7 mouse cellular contexts compared by ENCODE assay signal in genomic region chr15:100421758-100422197, GRCm38 (mm10). TPM values are rescaled to one million over a fixed set of nuclear protein-coding genes. Genes with fewer than 3 reads are reported as not detected.
DNase-seq lines count a peak whose midpoint lies in the region; ATAC-seq and TF ChIP-seq lines count a peak whose summit lies in the region.
"Not testable (repeated sequence)": the region's sequence is repeated elsewhere in the genome, so short reads cannot be mapped to it uniquely, and the experiment has no call there.

TSS of gene Gm5475 (plus strand) at chr15:100422147.

- not testable (repeated sequence) for TF ChIP-seq POLR2A in cortical plate, adult 2 months (IDR thresholded peaks at IDR 0.05; ENCODE audit: extremely low read depth, insufficient read depth, low read length)

- H3K4me1 ChIP-seq in cortical plate, adult 2 months (ENCODE audit: control insufficient read depth, insufficient read depth, low read length), result peaks cover 10% of the 10 kb centered on the region
- H3K4me1 ChIP-seq in forebrain, embryonic 15.5 days, result peaks cover 32% of the 10 kb centered on the region
- H3K4me1 ChIP-seq in hindbrain, embryonic 11.5 days (replicated peaks; ENCODE audit: control insufficient read depth, insufficient read depth, low read length), result not testable (repeated sequence)
- peaks cover 49% of the 10 kb centered on the region for H3K4me1 ChIP-seq in limb, embryonic 12.5 days (replicated peaks)
- H3K4me1 ChIP-seq in lung, embryonic 15.5 days, result peaks cover 24% of the 10 kb centered on the region
- peaks cover 10% of the 10 kb centered on the region; the same call in 1 of the 2 replicates for H3K4me1 ChIP-seq in neural tube, embryonic 11.5 days (ENCODE audit: control insufficient read depth, insufficient read depth, low read length)

- peak within 1 kb of the TSS; percentile 91 for H3K4me2 ChIP-seq in forebrain, embryonic 15.5 days (replicated peaks)
- peak within 1 kb of the TSS; percentile 87 for H3K4me2 ChIP-seq in hindbrain, embryonic 11.5 days (replicated peaks; ENCODE audit: low read depth, low read length)
- peak within 1 kb of the TSS; percentile 93 for H3K4me2 ChIP-seq in limb, embryonic 12.5 days
- peak within 1 kb of the TSS; percentile 89 for H3K4me2 ChIP-seq in lung, embryonic 15.5 days
- H3K4me2 ChIP-seq in neural tube, embryonic 11.5 days (ENCODE audit: low read depth), result peak within 1 kb of the TSS; percentile 92

- peak within 1 kb of the TSS; percentile 43 for H3K27ac ChIP-seq in cortical plate, adult 2 months (ENCODE audit: insufficient read depth, low read length)
- H3K27ac ChIP-seq in forebrain, embryonic 15.5 days (replicated peaks); hindbrain, embryonic 11.5 days (ENCODE audit: low read depth, low read length); lung, embryonic 15.5 days: not testable (repeated sequence)
- 0 out of 2 replicates have a peak within 1 kb of the TSS, but pooled peaks have one; percentile 45 for H3K27ac ChIP-seq in limb, embryonic 12.5 days
- 0 out of 2 replicates have a peak within 1 kb of the TSS, but pooled peaks have one; percentile 10 for H3K27ac ChIP-seq in neural tube, embryonic 11.5 days (ENCODE audit: low read depth, low read length)

- H3K36me3 ChIP-seq in forebrain, embryonic 15.5 days; hindbrain, embryonic 11.5 days (ENCODE audit: control insufficient read depth, insufficient read depth, low read length); limb, embryonic 12.5 days; lung, embryonic 15.5 days; neural tube, embryonic 11.5 days (ENCODE audit: control insufficient read depth, insufficient read depth, low read length): not testable (repeated sequence)

- H3K27me3 ChIP-seq in forebrain, embryonic 15.5 days, result peaks cover 19% of the 10 kb centered on the region; the same call in 1 of the 2 replicates
- peaks cover 14% of the 10 kb centered on the region for H3K27me3 ChIP-seq in hindbrain, embryonic 11.5 days (ENCODE audit: control insufficient read depth, insufficient read depth, low read length)
- H3K27me3 ChIP-seq in limb, embryonic 12.5 days, result not testable (repeated sequence)
- H3K27me3 ChIP-seq in lung, embryonic 15.5 days, result peaks cover 26% of the 10 kb centered on the region
- H3K27me3 ChIP-seq in neural tube, embryonic 11.5 days (ENCODE audit: control insufficient read depth, insufficient read depth, low read length), result peaks cover 17% of the 10 kb centered on the region

- H3K9me3 ChIP-seq in forebrain, embryonic 15.5 days; hindbrain, embryonic 11.5 days (ENCODE audit: control insufficient read depth, low read length); limb, embryonic 12.5 days; lung, embryonic 15.5 days; neural tube, embryonic 11.5 days (ENCODE audit: control insufficient read depth, low read length): not testable (repeated sequence)

- peak within 1 kb of the TSS; percentile 96 for H3K4me3 ChIP-seq in cortical plate, adult 2 months (ENCODE audit: insufficient read depth, low read length)
- peak within 1 kb of the TSS; percentile 77 for H3K4me3 ChIP-seq in forebrain, embryonic 15.5 days
- peak within 1 kb of the TSS; percentile 98 for H3K4me3 ChIP-seq in hindbrain, embryonic 11.5 days (ENCODE audit: low read depth, low read length)
- H3K4me3 ChIP-seq in limb, embryonic 12.5 days (replicated peaks), result peak within 1 kb of the TSS; percentile 95
- H3K4me3 ChIP-seq in lung, embryonic 15.5 days, result peak within 1 kb of the TSS; percentile 76
- H3K4me3 ChIP-seq in neural tube, embryonic 11.5 days (ENCODE audit: low read depth, low read length), result peak within 1 kb of the TSS; percentile 98

- not testable (repeated sequence) for ATAC-seq in forebrain, embryonic 15.5 days (replicated peaks); hindbrain, embryonic 11.5 days (ENCODE audit: low FRiP score); limb, embryonic 12.5 days (ENCODE audit: insufficient number of reproducible peaks, insufficient read depth, low FRiP score, low TSS enrichment, low read depth); lung, embryonic 15.5 days (ENCODE audit: borderline replicate concordance, extremely low read depth, low FRiP score, low TSS enrichment); neural tube, embryonic 11.5 days (ENCODE audit: insufficient read depth, low FRiP score, low TSS enrichment)

- TF ChIP-seq CTCF in cortical plate, adult 2 months (IDR thresholded peaks at IDR 0.05; ENCODE audit: extremely low read depth, insufficient read depth, low read length), result not testable (repeated sequence)

- H3K9ac ChIP-seq in forebrain, embryonic 15.5 days (replicated peaks), result peak within 1 kb of the TSS; percentile 81
- peak within 1 kb of the TSS; percentile 92 for H3K9ac ChIP-seq in hindbrain, embryonic 11.5 days (ENCODE audit: low read depth, low read length)
- peak within 1 kb of the TSS; percentile 91 for H3K9ac ChIP-seq in limb, embryonic 12.5 days (replicated peaks)
- H3K9ac ChIP-seq in lung, embryonic 15.5 days, result peak within 1 kb of the TSS; percentile 67
- H3K9ac ChIP-seq in neural tube, embryonic 11.5 days (ENCODE audit: low read length), result peak within 1 kb of the TSS; percentile 91

- not testable (repeated sequence) for DNase-seq in hindbrain, embryonic 11.5 days (ENCODE audit: low spot score); neural tube, embryonic 11.5 days (ENCODE audit: low spot score)
- DNase-seq in kidney, adult 8-10 months, result peak; percentile 79 to 88

- 28% methylated on average over 3 of the region's 3 CpGs for whole genome bisulfite sequencing in forebrain, embryonic 15.5 days
- 45% methylated on average over 3 of the region's 3 CpGs for WGBS in hindbrain, embryonic 11.5 days
- WGBS in limb, embryonic 12.5 days, result 19% methylated on average over 3 of the region's 3 CpGs
- WGBS in lung, embryonic 15.5 days, result 18% methylated on average over 3 of the region's 3 CpGs
- 32% methylated on average over 3 of the region's 3 CpGs for WGBS in neural tube, embryonic 11.5 days

RNA-seq across cellular contexts. Expression of gene Gm5475, which starts in this region (rescaled TPM):
- polyA plus RNA-seq in cortical plate, adult 2 months (2012; rRNA removed), result 0.04 TPM in 1 of 2 replicates, not detected in the other
- polyA plus RNA-seq in forebrain, embryonic 15.5 days (2015; fragmentation: Nextera tagmentation; extraction: Ambion mirVana), result 0.06 TPM in 1 of 2 replicates, not detected in the other
- not detected in 2 replicates for polyA plus RNA-seq in hindbrain, embryonic 11.5 days (2014; fragmentation: Nextera tagmentation; extraction: Ambion mirVana)
- polyA plus RNA-seq in limb, embryonic 12.5 days (2016; fragmentation: Nextera tagmentation; extraction: Ambion mirVana), result 0.12 and 0.13 TPM in 2 replicates
- 0.06 and 0.09 TPM in 2 replicates for polyA plus RNA-seq in lung, embryonic 15.5 days (2015; fragmentation: Nextera tagmentation; extraction: Ambion mirVana)
- 0.08 TPM in 1 of 2 replicates, not detected in the other for polyA plus RNA-seq in neural tube, embryonic 11.5 days (2014; fragmentation: Nextera tagmentation; extraction: Ambion mirVana)
